Mouse (Mus musculus) kidney, adult 2 months (tissue): Measurements from ENCODE around the gene Colq. TPM values are rescaled to one million over a fixed set of nuclear protein-coding genes. Genes with fewer than 3 reads are reported as not detected.

ENCODE experiments used
- DNase-seq: peaks from one replicate; pipeline ENCODE4 v3.0.0; 2021
- H3K27ac ChIP-seq: fragments of 200-500 bp; 2 replicates; pipeline ENCODE4 v1.5.1; 2012; ENCODE audit warnings: low read depth, low read length, control low read depth, inconsistent platforms; ENCODE audit not compliant: insufficient read depth
- H3K27me3 ChIP-seq: fragments of 200-500 bp; replicated peaks from 2 replicates; pipeline ENCODE4 v1.6.1; 2012; ENCODE audit warnings: mild to moderate bottlenecking, moderate library complexity, low read length, inconsistent platforms; ENCODE audit not compliant: control insufficient read depth, insufficient read depth
- H3K36me3 ChIP-seq: fragments of 200-500 bp; 2 replicates; pipeline ENCODE4 v1.6.1; 2012; ENCODE audit warnings: mild to moderate bottlenecking, moderate library complexity, low read length, inconsistent platforms; ENCODE audit not compliant: control insufficient read depth, insufficient read depth
- H3K4me1 ChIP-seq: fragments of 200-500 bp; 2 replicates; pipeline ENCODE4 v1.6.1; 2011; ENCODE audit warnings: low read length; ENCODE audit not compliant: control insufficient read depth, insufficient read depth
- H3K4me3 ChIP-seq: fragments of 200-500 bp; 2 replicates; pipeline ENCODE4 v1.5.1; 2011; ENCODE audit warnings: mild to moderate bottlenecking, low read depth, low read length, control low read depth; ENCODE audit not compliant: insufficient read depth
- CTCF ChIP-seq: fragments of 200-500 bp; conservative IDR thresholded peaks from 2 replicates; pipeline ENCODE4 v1.5.1; 2011; ENCODE audit warnings: low read depth, mild to moderate bottlenecking, control low read depth, low read length, moderate library complexity, mixed read lengths; ENCODE audit not compliant: insufficient read depth, insufficient read length
- POLR2A ChIP-seq: fragments of 200-500 bp; IDR thresholded peaks from one replicate; pipeline ENCODE4 v1.6.1; 2011; ENCODE audit warnings: low read depth, low read length, control low read depth
- WGBS: fragments of 180-500 bp; shearing (Covaris S2); methylation state at CpG from one replicate; pipeline ENCODE4 v1.1.7; 2018; 5-methylcytosine and 5-hydroxymethylcytosine counted together
- polyA plus RNA-seq: library from polyadenylated mRNA; depleted of rRNA; stranded (reverse); fragments of >200 nt; gene quantifications from 2 replicates; pipeline ENCODE4 v1.2.3, GENCODE M21; 2012

The Colq gene
- polyA plus RNA-seq, 1 experiment = 1.2 TPM

DNA sequence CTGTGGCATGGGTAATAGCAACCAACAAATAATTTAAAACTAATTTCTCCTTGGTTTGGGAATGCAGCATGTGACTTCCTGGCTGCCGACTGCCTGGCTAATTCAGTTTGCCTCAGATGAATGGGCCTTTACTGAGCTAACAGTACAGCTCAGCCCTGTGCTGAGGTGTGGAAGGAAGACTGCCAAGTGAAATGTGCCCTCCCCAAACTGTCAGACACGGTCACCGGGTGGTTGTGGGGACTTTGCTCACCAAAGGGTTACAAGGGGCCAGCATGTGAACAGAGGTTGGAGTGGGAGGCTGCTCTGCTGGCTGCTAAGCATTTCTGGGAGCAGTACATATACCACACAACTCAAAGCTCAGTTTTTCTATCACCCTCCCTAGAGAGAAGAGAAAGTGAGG is 3.5 kb upstream of the Colq start:
- Histone ChIP-seq H3K4me3 (no peak overlapping the region), H3K27ac (no peak overlapping the region), H3K4me1 (no peaks in the 10 kb centered on the region), H3K27me3 (no peaks in the 10 kb centered on the region), H3K36me3 (no peaks in the 10 kb centered on the region)
- WGBS = 38% methylated on average over 3 of the region's 3 CpGs
- DNase-seq = peak; percentile 67
- TF ChIP-seq POLR2A = no peak
- no peak for TF ChIP-seq CTCF

GRCm38 (mm10) chr14:31593036-31593435 is 1.9 kb upstream of the Colq start:
- H3K4me1 ChIP-seq = no peaks in the 10 kb centered on the region
- 85% methylated on average over 2 of the region's 2 CpGs for WGBS
- no peak for DNase-seq
- no peak overlapping the region for H3K27ac ChIP-seq
- H3K27me3 ChIP-seq = no peaks in the 10 kb centered on the region
- H3K36me3 ChIP-seq = no peaks in the 10 kb centered on the region
- no peak overlapping the region for H3K4me3 ChIP-seq
- TF ChIP-seq CTCF = no peak
- no peak for TF ChIP-seq POLR2A

DNA sequence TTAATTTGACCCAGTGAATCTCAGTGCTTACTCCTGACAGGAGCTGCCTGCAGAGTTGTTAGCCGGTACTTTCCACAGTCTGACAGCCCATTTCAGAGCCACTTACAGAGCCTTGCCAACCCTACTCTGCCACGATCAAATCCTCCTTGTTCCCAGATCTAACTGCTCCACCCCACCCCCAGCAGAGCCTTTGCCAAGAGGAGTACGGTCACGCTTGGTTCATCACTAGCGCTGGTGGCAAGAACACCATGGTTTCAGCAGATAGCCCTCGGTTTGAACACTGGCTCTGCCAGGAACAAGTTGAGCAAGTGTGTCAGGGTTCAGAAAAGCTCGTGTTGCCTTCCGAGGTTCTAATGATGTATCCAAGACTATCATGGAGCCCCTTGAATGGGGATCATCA is 4.7 kb downstream of the Colq start:
- 51% methylated on average over 8 of the region's 8 CpGs for WGBS
- no peak overlapping the region for H3K4me3 ChIP-seq
- DNase-seq = peak; percentile 33
- no peak for TF ChIP-seq CTCF
- TF ChIP-seq POLR2A = no peak
- no peak overlapping the region for H3K27ac ChIP-seq
- no peaks in the 10 kb centered on the region for H3K27me3 ChIP-seq
- no peaks in the 10 kb centered on the region for H3K36me3 ChIP-seq
- no peaks in the 10 kb centered on the region for H3K4me1 ChIP-seq

- no peak for DNase-seq
- H3K27ac ChIP-seq = no peak overlapping the region
- no peak overlapping the region for H3K4me3 ChIP-seq
- H3K27me3 ChIP-seq = no peaks in the 10 kb centered on the region
- WGBS = 74% methylated on average over 9 of the region's 9 CpGs
- no peaks in the 10 kb centered on the region for H3K36me3 ChIP-seq
- TF ChIP-seq POLR2A (no peak), CTCF (no peak)
- no peaks in the 10 kb centered on the region for H3K4me1 ChIP-seq
These were observed 8.1 kb downstream of the Colq start for GRCm38 (mm10) chr14:31583082-31583481.

DNA sequence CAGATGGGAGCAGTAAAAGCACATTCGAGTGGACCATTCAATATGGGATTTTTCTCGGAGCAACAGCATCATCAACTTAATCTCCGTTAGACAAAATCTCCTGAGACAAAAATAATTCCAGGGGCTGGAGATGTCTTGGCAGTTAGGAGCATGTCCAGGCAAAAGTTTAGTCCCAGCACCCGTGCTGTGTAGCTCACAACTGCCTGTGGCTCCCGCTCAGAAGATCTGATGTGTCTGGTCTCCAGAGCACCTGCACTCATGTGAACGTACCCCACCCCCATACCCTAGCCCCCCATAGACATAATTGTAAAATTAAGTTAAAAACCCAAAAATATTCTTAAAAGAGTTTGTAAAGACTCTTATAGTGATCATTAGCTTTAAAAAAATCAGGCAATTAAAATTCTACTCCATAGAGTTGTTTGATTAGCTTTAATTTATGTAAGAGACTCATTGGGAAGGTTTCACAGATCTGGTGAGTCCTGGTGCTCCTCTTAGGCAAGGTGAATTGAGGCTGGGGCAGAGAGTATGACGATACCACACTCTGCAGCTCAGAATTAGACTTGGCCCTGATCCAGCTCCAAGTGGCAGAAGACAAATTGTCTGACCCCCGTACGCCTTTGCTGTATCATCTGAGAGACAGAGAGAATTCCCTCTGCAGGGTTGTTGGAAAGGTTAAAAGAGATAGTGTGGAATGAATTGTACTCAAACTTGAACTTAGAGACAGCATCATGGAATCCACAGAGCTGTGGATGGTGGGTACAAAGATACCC is 13.0 kb downstream of the Colq start:
- Histone ChIP-seq H3K4me3 (no peak overlapping the region), H3K27me3 (no peaks in the 10 kb centered on the region), H3K27ac (no peak overlapping the region), H3K36me3 (no peaks in the 10 kb centered on the region), H3K4me1 (no peaks in the 10 kb centered on the region)
- DNase-seq = no peak
- no peak for TF ChIP-seq CTCF
- WGBS = 57% methylated on average over 9 of the region's 9 CpGs

DNA sequence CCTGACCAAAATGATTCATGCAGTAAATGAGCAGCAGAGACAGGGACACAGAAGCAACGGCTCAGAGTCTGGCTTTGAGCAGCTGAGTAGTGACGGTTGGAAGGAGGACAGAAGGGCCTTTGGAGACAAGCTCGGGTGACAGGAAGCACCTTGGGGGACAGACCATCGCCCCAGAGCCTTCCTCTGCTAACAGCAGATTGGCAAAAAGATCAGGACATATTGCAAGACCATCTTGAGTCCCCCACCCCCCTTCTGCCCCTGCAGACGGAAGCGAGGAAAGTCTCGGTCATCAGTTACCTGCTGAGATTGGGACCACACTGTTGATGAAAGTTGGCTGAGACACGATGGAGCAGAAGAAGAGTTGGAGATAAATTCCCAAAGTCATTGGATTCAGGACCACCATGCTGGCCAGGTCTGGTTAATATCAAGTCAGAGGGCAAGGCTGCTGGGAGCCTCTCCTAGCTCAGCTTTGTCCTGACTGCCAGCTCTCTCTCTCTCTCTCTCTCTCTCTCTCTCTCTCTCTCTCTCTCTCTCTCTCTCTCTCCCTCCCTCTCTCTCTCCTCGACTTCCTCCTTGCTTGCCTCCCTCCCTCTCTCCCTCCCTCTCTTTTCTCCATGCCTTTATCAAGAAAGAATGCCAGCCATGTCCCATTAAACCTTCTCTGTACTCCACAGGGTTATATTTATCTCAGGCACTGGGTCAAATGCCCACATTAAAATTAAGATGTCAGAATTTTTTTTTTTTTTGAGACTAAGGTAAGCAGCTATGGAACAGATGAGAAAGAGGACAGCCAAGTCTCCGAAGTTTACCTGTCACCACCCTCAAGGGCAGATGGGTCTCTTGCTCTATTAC is 14.1 kb downstream of the Colq start:
- no peak overlapping the region for H3K27ac ChIP-seq
- TF ChIP-seq CTCF = no peak
- no peak for TF ChIP-seq POLR2A
- no peaks in the 10 kb centered on the region for H3K36me3 ChIP-seq
- H3K4me1 ChIP-seq = no peaks in the 10 kb centered on the region
- no peak overlapping the region for H3K4me3 ChIP-seq
- DNase-seq = no peak
- H3K27me3 ChIP-seq = no peaks in the 10 kb centered on the region
- 54% methylated on average over 10 of the region's 10 CpGs for WGBS

- H3K27me3 ChIP-seq = no peaks in the 10 kb centered on the region
- WGBS = 69% methylated on average over 9 of the region's 9 CpGs
- H3K4me3 ChIP-seq = no peak overlapping the region
- no peak for TF ChIP-seq CTCF
- no peak for TF ChIP-seq POLR2A
- H3K4me1 ChIP-seq = no peaks in the 10 kb centered on the region
- no peak for DNase-seq
- no peak overlapping the region for H3K27ac ChIP-seq
- H3K36me3 ChIP-seq = no peaks in the 10 kb centered on the region
These were observed 15.3 kb downstream of the Colq start for GRCm38 (mm10) chr14:31575866-31576265.
